Mouse (Mus musculus) kidney, embryonic 14.5 days (tissue): Measurements from ENCODE around the gene Trp53inp2. TPM values are rescaled to one million over a fixed set of nuclear protein-coding genes. Genes with fewer than 3 reads are reported as not detected.

Experiments
- ATAC-seq: fragments of 200-750 bp; cut with Nextera tagmentation; 2 replicates; pipeline ENCODE4 v1.8.0; 2017; ENCODE audit warnings: moderate number of reproducible peaks, mild to moderate bottlenecking, moderate TSS enrichment, moderate library complexity; ENCODE audit not compliant: low FRiP score, low TSS enrichment
- H3K27ac ChIP-seq: fragments of 300-500 bp; sonication (generic); 2 replicates; pipeline ENCODE4 v1.5.1; 2014; ENCODE audit warnings: low read depth, mild to moderate bottlenecking, low read length, moderate library complexity, mixed read lengths
- H3K27me3 ChIP-seq: fragments of 300-500 bp; sonication (generic); 2 replicates; pipeline ENCODE4 v1.6.1; 2014; ENCODE audit warnings: mild to moderate bottlenecking, low read length; ENCODE audit not compliant: control insufficient read depth, insufficient read depth
- H3K36me3 ChIP-seq: fragments of 300-500 bp; sonication (generic); 2 replicates; pipeline ENCODE4 v1.6.1; 2014; ENCODE audit warnings: low read length, mixed read lengths; ENCODE audit not compliant: control insufficient read depth, insufficient read depth
- H3K4me1 ChIP-seq: fragments of 300-500 bp; sonication (generic); 2 replicates; pipeline ENCODE4 v1.6.1; 2014; ENCODE audit warnings: low read length, mixed read lengths; ENCODE audit not compliant: control insufficient read depth, insufficient read depth
- H3K4me2 ChIP-seq: fragments of 300-500 bp; sonication (generic); replicated peaks from 2 replicates; pipeline ENCODE4 v1.6.1; 2014; ENCODE audit warnings: low read depth, mild to moderate bottlenecking, low read length
- H3K4me3 ChIP-seq: fragments of 300-500 bp; sonication (generic); 2 replicates; pipeline ENCODE4 v1.5.1; 2014; ENCODE audit warnings: mild to moderate bottlenecking, low read length
- H3K9ac ChIP-seq: fragments of 300-500 bp; sonication (generic); 2 replicates; pipeline ENCODE4 v1.6.1; 2014; ENCODE audit warnings: low read depth, mild to moderate bottlenecking, low read length, moderate library complexity
- H3K9me3 ChIP-seq: fragments of 300-500 bp; sonication (generic); 2 replicates; pipeline ENCODE4 v1.6.1; 2016; ENCODE audit warnings: low read length; ENCODE audit not compliant: control insufficient read depth
- WGBS: fragments of 180-500 bp; shearing (Covaris S2); extraction: QIAGEN DNeasy Blood & Tissue Kit; methylation state at CpG from one replicate; pipeline ENCODE4 v1.1.7; 2014; 5-methylcytosine and 5-hydroxymethylcytosine counted together
- polyA plus RNA-seq: library from polyadenylated mRNA; unstranded; fragments of >200 nt; fragmentation: Nextera tagmentation; extraction: Ambion mirVana; gene quantifications from 2 replicates; pipeline ENCODE4 v1.2.1, GENCODE M21; 2014

Trp53inp2 gene
- polyA plus RNA-seq, 1 experiment from 2014 or later: 17.5 TPM

- peak; percentile 93 for ATAC-seq
- under 1% methylated on average over 65 of the region's 68 CpGs for WGBS
Measured at GRCm38 (mm10) chr2:155381643-155382331, 928 bp downstream of the Trp53inp2 start.

GRCm38 (mm10) chr2:155382332-155382700 lies 1.5 kb downstream of the Trp53inp2 start:
- Histone ChIP-seq H3K9ac (peak overlapping the region; percentile 92; the same call in 1 of the 2 replicates), H3K4me2 (peak overlapping the region; percentile 88), H3K4me1 (peaks cover 7% of the 10 kb centered on the region; the same call in 1 of the 2 replicates), H3K36me3 (peaks cover 5% of the 10 kb centered on the region; the same call in 1 of the 2 replicates), H3K27ac (peak overlapping the region; percentile 85), H3K27me3 (no peaks in the 10 kb centered on the region), H3K9me3 (no peaks in the 10 kb centered on the region), H3K4me3 (peak overlapping the region; percentile 89)
- peak; percentile 28; the same call in 1 of the 2 replicates for ATAC-seq
- WGBS: 25% methylated on average over 6 of the region's 6 CpGs

More at GRCm38 (mm10) chr2:155381643-155382331, 928 bp downstream of the Trp53inp2 start:
- Histone ChIP-seq H3K4me3 (peak overlapping the region; percentile 89), H3K4me1 (peaks cover 7% of the 10 kb centered on the region; the same call in 1 of the 2 replicates), H3K9ac (peak overlapping the region; percentile 92), H3K9me3 (no peaks in the 10 kb centered on the region), H3K4me2 (peak overlapping the region; percentile 88), H3K36me3 (peaks cover 5% of the 10 kb centered on the region; the same call in 1 of the 2 replicates), H3K27ac (peak overlapping the region; percentile 85), H3K27me3 (no peaks in the 10 kb centered on the region)

- peak overlapping the region; percentile 88 for H3K4me2 ChIP-seq
- 78% methylated on average over 2 of the region's 2 CpGs for WGBS
- peaks cover 5% of the 10 kb centered on the region; the same call in 1 of the 2 replicates for H3K36me3 ChIP-seq
- no peaks in the 10 kb centered on the region for H3K9me3 ChIP-seq
- ATAC-seq: no peak
- peaks cover 7% of the 10 kb centered on the region; the same call in 1 of the 2 replicates for H3K4me1 ChIP-seq
- H3K4me3 ChIP-seq: peak overlapping the region; percentile 89; the same call in 1 of the 2 replicates
- H3K27ac ChIP-seq: no peak overlapping the region
- H3K27me3 ChIP-seq: no peaks in the 10 kb centered on the region
- no peak overlapping the region for H3K9ac ChIP-seq
Measured at GRCm38 (mm10) chr2:155382791-155383438, 2.1 kb downstream of the Trp53inp2 start.

GRCm38 (mm10) chr2:155385090-155385489 lies 4.2 kb downstream of the Trp53inp2 start:
- WGBS: 32% methylated on average over 7 of the region's 7 CpGs

GRCm38 (mm10) chr2:155385731-155386533 lies 5.1 kb downstream of the Trp53inp2 start:
- H3K27me3 ChIP-seq: no peaks in the 10 kb centered on the region
- no peak overlapping the region for H3K4me2 ChIP-seq
- WGBS: 53% methylated on average over 18 of the region's 18 CpGs
- no peak for ATAC-seq
- H3K4me1 ChIP-seq: peaks cover 7% of the 10 kb centered on the region; the same call in 1 of the 2 replicates
- no peak overlapping the region for H3K27ac ChIP-seq
- 0 out of 2 replicates have a peak overlapping the region, but pooled peaks have one; percentile 38 for H3K9ac ChIP-seq
- H3K9me3 ChIP-seq: no peaks in the 10 kb centered on the region
- peaks cover 26% of the 10 kb centered on the region for H3K36me3 ChIP-seq
- no peak overlapping the region for H3K4me3 ChIP-seq

More at GRCm38 (mm10) chr2:155385090-155385489, 4.2 kb downstream of the Trp53inp2 start:
- Histone ChIP-seq H3K27me3 (no peaks in the 10 kb centered on the region), H3K36me3 (peaks cover 18% of the 10 kb centered on the region), H3K9me3 (no peaks in the 10 kb centered on the region), H3K9ac (no peak overlapping the region), H3K4me3 (no peak overlapping the region), H3K27ac (no peak overlapping the region), H3K4me1 (peaks cover 7% of the 10 kb centered on the region; the same call in 1 of the 2 replicates), H3K4me2 (no peak overlapping the region)
- no peak for ATAC-seq

- no peaks in the 10 kb centered on the region for H3K9me3 ChIP-seq
- H3K4me2 ChIP-seq: no peak overlapping the region
- H3K27ac ChIP-seq: no peak overlapping the region
- H3K27me3 ChIP-seq: no peaks in the 10 kb centered on the region
- peak overlapping the region; percentile 38; the same call in 1 of the 2 replicates for H3K9ac ChIP-seq
- H3K4me1 ChIP-seq: peaks cover 7% of the 10 kb centered on the region; the same call in 1 of the 2 replicates
- H3K36me3 ChIP-seq: peaks cover 32% of the 10 kb centered on the region
- H3K4me3 ChIP-seq: no peak overlapping the region
- WGBS: 19% methylated on average over 27 of the region's 27 CpGs
- no peak for ATAC-seq
Measured at GRCm38 (mm10) chr2:155386534-155386899, 5.7 kb downstream of the Trp53inp2 start.

GRCm38 (mm10) chr2:155387052-155387451 lies 6.2 kb downstream of the Trp53inp2 start:
- Histone ChIP-seq H3K4me2 (no peak overlapping the region), H3K27ac (no peak overlapping the region), H3K9me3 (no peaks in the 10 kb centered on the region), H3K4me3 (no peak overlapping the region), H3K4me1 (peaks cover 7% of the 10 kb centered on the region; the same call in 1 of the 2 replicates), H3K36me3 (peaks cover 32% of the 10 kb centered on the region), H3K27me3 (no peaks in the 10 kb centered on the region), H3K9ac (no peak overlapping the region)
- 56% methylated on average over 4 of the region's 4 CpGs for WGBS
- no peak for ATAC-seq

GRCm38 (mm10) chr2:155388573-155388972 lies 7.7 kb downstream of the Trp53inp2 start:
- 75% methylated on average over 2 of the region's 2 CpGs for WGBS

More at GRCm38 (mm10) chr2:155388573-155388972, 7.7 kb downstream of the Trp53inp2 start:
- Histone ChIP-seq H3K27me3 (no peaks in the 10 kb centered on the region), H3K36me3 (peaks cover 32% of the 10 kb centered on the region), H3K27ac (no peak overlapping the region), H3K9ac (no peak overlapping the region), H3K4me2 (no peak overlapping the region), H3K4me3 (no peak overlapping the region), H3K4me1 (no peaks in the 10 kb centered on the region; the same call in 1 of the 2 replicates), H3K9me3 (no peaks in the 10 kb centered on the region)
- no peak for ATAC-seq
